Mouse (Mus musculus) limb, embryonic 11.5 days (tissue): Measurements from ENCODE around the gene Pacs2. TPM values are rescaled to one million over a fixed set of nuclear protein-coding genes. Genes with fewer than 3 reads are reported as not detected.

Experiments used
- ATAC-seq: fragments of 200-750 bp; cut with Nextera tagmentation; 2 replicates; pipeline ENCODE4 v1.8.0; 2017; ENCODE audit warnings: low read depth; ENCODE audit not compliant: insufficient number of reproducible peaks, low FRiP score, low TSS enrichment
- DNase-seq: peaks from one replicate; pipeline ENCODE4 v3.0.0-alpha.2; 2015; ENCODE audit warnings: low spot score
- H3K27ac ChIP-seq: fragments of 300-500 bp; sonication (generic); replicated peaks from 2 replicates; pipeline ENCODE4 v1.5.1; 2014; ENCODE audit warnings: low read depth, mild to moderate bottlenecking, low read length
- H3K27me3 ChIP-seq: fragments of 300-500 bp; sonication (generic); 2 replicates; pipeline ENCODE4 v1.6.1; 2014; ENCODE audit warnings: mild to moderate bottlenecking, low read length, mixed read lengths; ENCODE audit not compliant: control insufficient read depth, insufficient read depth
- H3K36me3 ChIP-seq: fragments of 300-500 bp; sonication (generic); 2 replicates; pipeline ENCODE4 v1.6.1; 2014; ENCODE audit warnings: mild to moderate bottlenecking, low read length, moderate library complexity, mixed read lengths; ENCODE audit not compliant: control insufficient read depth, insufficient read depth
- H3K4me1 ChIP-seq: fragments of 300-500 bp; sonication (generic); 2 replicates; pipeline ENCODE4 v1.6.1; 2014; ENCODE audit warnings: low read length, mixed read lengths; ENCODE audit not compliant: control insufficient read depth, insufficient read depth
- H3K4me2 ChIP-seq: fragments of 300-500 bp; sonication (generic); 2 replicates; pipeline ENCODE4 v1.6.1; 2014; ENCODE audit warnings: low read depth, mild to moderate bottlenecking, moderate library complexity; ENCODE audit not compliant: severe bottlenecking
- H3K4me3 ChIP-seq: fragments of 300-500 bp; sonication (generic); 2 replicates; pipeline ENCODE4 v1.5.1; 2014; ENCODE audit warnings: low read depth, low read length
- H3K9ac ChIP-seq: fragments of 300-500 bp; sonication (generic); 2 replicates; pipeline ENCODE4 v1.6.1; 2014; ENCODE audit warnings: mild to moderate bottlenecking, low read length
- H3K9me3 ChIP-seq: fragments of 300-500 bp; sonication (generic); 2 replicates; pipeline ENCODE4 v1.6.1; 2016; ENCODE audit warnings: low read length; ENCODE audit not compliant: control insufficient read depth
- WGBS: fragments of 180-500 bp; shearing (Covaris S2); extraction: QIAGEN DNeasy Blood & Tissue Kit; methylation state at CpG from one replicate; pipeline ENCODE4 v1.1.7; 2014; 5-methylcytosine and 5-hydroxymethylcytosine counted together
- polyA plus RNA-seq: library from polyadenylated mRNA; unstranded; fragments of >200 nt; fragmentation: Nextera tagmentation; extraction: Ambion mirVana; gene quantifications from 2 replicates; pipeline ENCODE4 v1.2.1, GENCODE M21; 2014

Gene Pacs2
- polyA plus RNA-seq, 1 experiment from 2014 or later: 11.7 TPM

- peaks cover 14% of the 10 kb centered on the region for H3K4me1 ChIP-seq
- 41% methylated on average over 2 of the region's 2 CpGs for WGBS
- no peaks in the 10 kb centered on the region for H3K27me3 ChIP-seq
- no peak overlapping the region for H3K4me2 ChIP-seq
- H3K36me3 ChIP-seq: no peaks in the 10 kb centered on the region
- H3K27ac ChIP-seq: no peak overlapping the region
- no peak for ATAC-seq
- no peak overlapping the region for H3K9ac ChIP-seq
- no peaks in the 10 kb centered on the region for H3K9me3 ChIP-seq
- no peak for DNase-seq
- no peak overlapping the region for H3K4me3 ChIP-seq
These were observed 11.6 kb upstream of the Pacs2 start for GRCm38 (mm10) chr12:113002667-113003066.

GRCm38 (mm10) chr12:113004011-113004410 lies 10.3 kb upstream of the Pacs2 start:
- Histone ChIP-seq H3K9ac (no peak overlapping the region), H3K27me3 (no peaks in the 10 kb centered on the region), H3K27ac (no peak overlapping the region), H3K36me3 (no peaks in the 10 kb centered on the region), H3K4me3 (no peak overlapping the region), H3K4me2 (no peak overlapping the region), H3K9me3 (no peaks in the 10 kb centered on the region), H3K4me1 (peaks cover 7% of the 10 kb centered on the region)
- WGBS: 82% methylated on average over 8 of the region's 8 CpGs
- ATAC-seq: no peak
- DNase-seq: no peak

GRCm38 (mm10) chr12:113004993-113005392 lies 9.3 kb upstream of the Pacs2 start:
- no peaks in the 10 kb centered on the region for H3K27me3 ChIP-seq
- DNase-seq: no peak
- H3K27ac ChIP-seq: no peak overlapping the region
- no peak for ATAC-seq
- H3K4me3 ChIP-seq: no peak overlapping the region
- H3K36me3 ChIP-seq: no peaks in the 10 kb centered on the region
- peaks cover 4% of the 10 kb centered on the region; the same call in 1 of the 2 replicates for H3K4me1 ChIP-seq
- H3K9me3 ChIP-seq: no peaks in the 10 kb centered on the region
- H3K4me2 ChIP-seq: no peak overlapping the region
- 34% methylated on average over 4 of the region's 4 CpGs for WGBS
- H3K9ac ChIP-seq: no peak overlapping the region

GRCm38 (mm10) chr12:113011702-113012360 lies 2.5 kb upstream of the Pacs2 start:
- ATAC-seq (no peak), DNase-seq (no peak)
- peaks cover 22% of the 10 kb centered on the region for H3K4me1 ChIP-seq
- H3K4me2 ChIP-seq: no peak overlapping the region
- H3K9ac ChIP-seq: no peak overlapping the region
- H3K27ac ChIP-seq: no peak overlapping the region; the same call in 1 of the 2 replicates
- H3K27me3 ChIP-seq: no peaks in the 10 kb centered on the region
- 92% methylated on average over 6 of the region's 6 CpGs for WGBS
- no peaks in the 10 kb centered on the region for H3K36me3 ChIP-seq
- no peak overlapping the region for H3K4me3 ChIP-seq
- H3K9me3 ChIP-seq: no peaks in the 10 kb centered on the region

GRCm38 (mm10) chr12:113012443-113012842 lies 1.9 kb upstream of the Pacs2 start:
- ATAC-seq (no peak), DNase-seq (no peak)
- peaks cover 22% of the 10 kb centered on the region for H3K4me1 ChIP-seq
- H3K27me3 ChIP-seq: no peaks in the 10 kb centered on the region
- peak overlapping the region; percentile 75; the same call in 1 of the 2 replicates for H3K27ac ChIP-seq
- H3K4me3 ChIP-seq: no peak overlapping the region
- H3K36me3 ChIP-seq: no peaks in the 10 kb centered on the region
- no peaks in the 10 kb centered on the region for H3K9me3 ChIP-seq
- H3K9ac ChIP-seq: no peak overlapping the region
- H3K4me2 ChIP-seq: no peak overlapping the region
- 93% methylated on average over 5 of the region's 5 CpGs for WGBS

GRCm38 (mm10) chr12:113013021-113013491 lies 1.3 kb upstream of the Pacs2 start:
- Histone ChIP-seq H3K27ac (peak overlapping the region; percentile 75), H3K27me3 (no peaks in the 10 kb centered on the region), H3K4me1 (peaks cover 22% of the 10 kb centered on the region), H3K4me3 (no peak overlapping the region), H3K9me3 (no peaks in the 10 kb centered on the region), H3K4me2 (peak overlapping the region; percentile 60; the same call in 1 of the 2 replicates), H3K36me3 (no peaks in the 10 kb centered on the region), H3K9ac (peak overlapping the region; percentile 30)
- WGBS: 59% methylated on average over 3 of the region's 3 CpGs
- DNase-seq: peak; percentile 34
- ATAC-seq: no peak

- peak overlapping the region; percentile 79 for H3K4me2 ChIP-seq
- H3K27me3 ChIP-seq: no peaks in the 10 kb centered on the region
- H3K36me3 ChIP-seq: no peaks in the 10 kb centered on the region
- peak overlapping the region; percentile 70 for H3K27ac ChIP-seq
- DNase-seq (peak; percentile 61), ATAC-seq (peak; percentile 17; the same call in 1 of the 2 replicates)
- no peaks in the 10 kb centered on the region for H3K9me3 ChIP-seq
- H3K4me3 ChIP-seq: peak overlapping the region; percentile 80
- peak overlapping the region; percentile 85 for H3K9ac ChIP-seq
- 1% methylated on average over 41 of the region's 64 CpGs for WGBS
- H3K4me1 ChIP-seq: peaks cover 22% of the 10 kb centered on the region
These were observed 551 bp downstream of the Pacs2 start for GRCm38 (mm10) chr12:113014561-113015556.

GRCm38 (mm10) chr12:113015956-113016355 lies 1.6 kb downstream of the Pacs2 start:
- no peaks in the 10 kb centered on the region for H3K36me3 ChIP-seq
- no peak overlapping the region for H3K4me3 ChIP-seq
- WGBS: 82% methylated on average over 4 of the region's 4 CpGs

More at GRCm38 (mm10) chr12:113015956-113016355, 1.6 kb downstream of the Pacs2 start:
- Histone ChIP-seq H3K27ac (no peak overlapping the region), H3K27me3 (no peaks in the 10 kb centered on the region), H3K4me1 (peaks cover 22% of the 10 kb centered on the region), H3K9me3 (no peaks in the 10 kb centered on the region), H3K9ac (no peak overlapping the region), H3K4me2 (no peak overlapping the region)
- DNase-seq (no peak), ATAC-seq (no peak)
